Mouse (Mus musculus) cerebellum, adult 2 months (tissue): Measurements from ENCODE around the gene Bbx.

Experiments
- CTCF ChIP-seq: fragments of 200-500 bp; IDR thresholded peaks from 2 replicates; pipeline ENCODE4 v1.5.1; 2011; ENCODE audit warnings: low read depth, mild to moderate bottlenecking, control low read depth, low read length, moderate library complexity, borderline replicate concordance; ENCODE audit not compliant: insufficient read depth
- POLR2A ChIP-seq: fragments of 200-500 bp; IDR thresholded peaks from 2 replicates; pipeline ENCODE4 v1.6.1; 2011; ENCODE audit warnings: low read length, control low read depth, borderline replicate concordance; ENCODE audit not compliant: insufficient read depth

- TF ChIP-seq CTCF (no peak), POLR2A (no peak)
Measured at GRCm38 (mm10) chr16:50224946-50225345, 207.2 kb downstream of the Bbx start.
